Mouse (Mus musculus) stomach, postnatal 0 days (tissue): ENCODE data around the gene Trpm4.

Source experiments
- CTCF ChIP-seq: IDR thresholded peaks from 2 replicates; pipeline ENCODE4 v1.5.1; 2016; ENCODE audit warnings: antibody characterized with exemption, low read depth, mild to moderate bottlenecking, moderate library complexity
- EP300 ChIP-seq: optimal IDR thresholded peaks from 2 replicates; pipeline ENCODE3; 2016; ENCODE audit warnings: antibody characterized with exemption

DNA sequence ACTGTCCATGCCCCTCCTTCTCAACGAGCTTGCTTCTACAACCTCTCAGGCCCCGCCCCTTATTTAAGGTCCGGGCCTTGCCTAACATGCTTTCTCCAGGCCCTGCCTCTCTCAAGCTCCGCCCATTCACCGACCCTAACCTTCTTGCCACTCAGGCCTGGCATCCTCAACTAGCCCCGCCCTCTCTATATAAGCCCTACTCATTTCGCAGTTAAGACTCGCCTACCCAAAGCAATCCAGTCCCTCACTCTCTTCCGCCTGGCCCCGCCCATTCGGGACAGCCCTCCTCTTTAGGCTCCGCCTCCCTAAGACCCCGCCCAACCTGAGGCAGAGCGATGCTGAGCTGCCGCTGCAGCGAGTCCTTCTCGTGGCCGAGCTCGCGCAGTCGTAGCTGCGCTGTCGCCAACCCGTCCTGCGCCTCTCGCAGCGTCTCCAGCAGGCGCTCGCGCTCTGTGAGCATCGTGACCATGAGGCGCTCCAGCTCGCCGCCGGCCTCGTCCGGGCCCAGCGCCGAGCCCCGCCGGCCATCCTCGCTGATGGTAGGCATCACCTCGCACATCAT, 27.7 kb upstream of the Trpm4 start:
- TF ChIP-seq CTCF (no peak), EP300 (no peak)
